Mouse (Mus musculus): ENCODE results near the gene Gm43518. TPM values are rescaled to one million over a fixed set of nuclear protein-coding genes. Genes with fewer than 3 reads are reported as not detected.

The Gm43518 gene
- polyA plus RNA-seq, 1 experiment from 2014 or later = 2.9 TPM

- Histone ChIP-seq H3K27me3 (no peaks in the 10 kb centered on the region), H3K4me1 (peaks cover 71% of the 10 kb centered on the region), H3K4me3 (replicated peaks) (no peak overlapping the region), H3K27ac (peak overlapping the region; percentile 56; the same call in 1 of the 2 replicates), H3K4me2 (no peak overlapping the region), H3K36me3 (no peaks in the 10 kb centered on the region), H3K9ac (no peak overlapping the region), H3K9me3 (replicated peaks) (no peaks in the 10 kb centered on the region)
- ATAC-seq (replicated peaks; ENCODE audit: low FRiP score) = no peak
- WGBS = 70% methylated on average over 9 of the region's 9 CpGs
These were observed 53.5 kb downstream of the Gm43518 start for GRCm38 (mm10) chr5:123980521-123981249.

GRCm38 (mm10) chr5:123981250-123981554 is 54.0 kb downstream of the Gm43518 start:
- no peaks in the 10 kb centered on the region for H3K27me3 ChIP-seq
- H3K4me1 ChIP-seq = peaks cover 70% of the 10 kb centered on the region
- no peak overlapping the region for H3K27ac ChIP-seq
- no peaks in the 10 kb centered on the region for H3K36me3 ChIP-seq
- 79% methylated on average over 6 of the region's 6 CpGs for WGBS
- H3K9ac ChIP-seq = no peak overlapping the region
- H3K4me2 ChIP-seq = no peak overlapping the region
- no peaks in the 10 kb centered on the region for H3K9me3 ChIP-seq (replicated peaks)
- H3K4me3 ChIP-seq (replicated peaks) = no peak overlapping the region
- ATAC-seq (replicated peaks; ENCODE audit: low FRiP score) = no peak

- Histone ChIP-seq H3K27ac (no peak overlapping the region), H3K4me3 (replicated peaks) (no peak overlapping the region), H3K36me3 (no peaks in the 10 kb centered on the region), H3K27me3 (no peaks in the 10 kb centered on the region), H3K4me1 (peaks cover 68% of the 10 kb centered on the region), H3K9me3 (replicated peaks) (no peaks in the 10 kb centered on the region), H3K9ac (no peak overlapping the region), H3K4me2 (no peak overlapping the region)
- ATAC-seq (replicated peaks; ENCODE audit: low FRiP score) = no peak
- WGBS = 74% methylated on average over 11 of the region's 11 CpGs
These were observed 55.6 kb downstream of the Gm43518 start for GRCm38 (mm10) chr5:123982838-123983237.

- Histone ChIP-seq H3K27ac (0 out of 2 replicates have a peak overlapping the region, but pooled peaks have one; percentile 1), H3K4me2 (no peak overlapping the region), H3K4me3 (replicated peaks) (no peak overlapping the region), H3K9ac (no peak overlapping the region), H3K4me1 (peaks cover 68% of the 10 kb centered on the region), H3K27me3 (no peaks in the 10 kb centered on the region), H3K36me3 (0 out of 2 replicates have a peak, but pooled peaks cover 4% of the 10 kb centered on the region), H3K9me3 (replicated peaks) (no peaks in the 10 kb centered on the region)
- ATAC-seq (replicated peaks; ENCODE audit: low FRiP score) = no peak
- 60% methylated on average over 9 of the region's 9 CpGs for WGBS
These were observed 58.2 kb downstream of the Gm43518 start for GRCm38 (mm10) chr5:123985434-123985833.

GRCm38 (mm10) chr5:123986925-123987324 is 59.7 kb downstream of the Gm43518 start:
- no peak overlapping the region for H3K4me3 ChIP-seq (replicated peaks)
- no peak overlapping the region for H3K4me2 ChIP-seq
- H3K36me3 ChIP-seq = peaks cover 4% of the 10 kb centered on the region; the same call in 1 of the 2 replicates
- peak; percentile 44 for ATAC-seq (replicated peaks; ENCODE audit: low FRiP score)
- no peaks in the 10 kb centered on the region for H3K9me3 ChIP-seq (replicated peaks)
- H3K27me3 ChIP-seq = no peaks in the 10 kb centered on the region
- no peak overlapping the region for H3K9ac ChIP-seq
- H3K4me1 ChIP-seq = peaks cover 59% of the 10 kb centered on the region
- WGBS = 23% methylated on average over 2 of the region's 2 CpGs
- peak overlapping the region; percentile 56 for H3K27ac ChIP-seq

DNA sequence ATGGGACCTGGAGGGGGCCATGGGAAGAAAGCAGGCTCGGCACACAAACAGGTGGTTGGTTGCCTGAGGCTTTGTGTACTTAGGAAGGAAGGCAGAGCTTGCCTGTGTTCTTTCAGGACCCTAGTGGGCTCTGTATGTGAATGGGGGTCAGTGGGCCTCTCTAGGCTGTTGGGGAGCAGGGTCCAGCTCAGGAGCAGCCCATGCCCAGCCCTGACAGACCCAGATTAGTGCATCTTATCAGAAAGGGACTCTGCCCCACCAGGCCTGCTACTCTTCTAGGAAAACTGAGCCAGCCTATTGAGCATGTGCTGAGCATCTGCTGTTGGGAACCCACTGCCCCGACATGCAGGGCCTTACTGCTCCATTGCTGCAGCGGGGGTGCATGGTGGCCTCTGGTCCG is 60.3 kb downstream of the Gm43518 start:
- H3K4me3 ChIP-seq (replicated peaks) = no peak overlapping the region
- WGBS = 84% methylated on average over 4 of the region's 4 CpGs
- H3K4me2 ChIP-seq = no peak overlapping the region
- peaks cover 4% of the 10 kb centered on the region; the same call in 1 of the 2 replicates for H3K36me3 ChIP-seq
- H3K27ac ChIP-seq = peak overlapping the region; percentile 56; the same call in 1 of the 2 replicates
- no peaks in the 10 kb centered on the region for H3K27me3 ChIP-seq
- H3K9ac ChIP-seq = no peak overlapping the region
- ATAC-seq (replicated peaks; ENCODE audit: low FRiP score) = no peak
- H3K4me1 ChIP-seq = peaks cover 59% of the 10 kb centered on the region
- no peaks in the 10 kb centered on the region for H3K9me3 ChIP-seq (replicated peaks)

Other genes with a start within 250 kb of the Gm43518 start
- gene Clip1, start 242.8 kb upstream of the Gm43518 start, polyA plus RNA-seq (2015; fragmentation: Nextera tagmentation; extraction: Ambion mirVana) = 34.0 and 34.1 TPM in 2 replicates
- 82.7 and 83.5 TPM in 2 replicates for gene Zcchc8, start 206.3 kb upstream of the Gm43518 start, polyA plus RNA-seq (2015; fragmentation: Nextera tagmentation; extraction: Ambion mirVana)
- gene Rsrc2, start 178.0 kb upstream of the Gm43518 start, polyA plus RNA-seq (2015; fragmentation: Nextera tagmentation; extraction: Ambion mirVana) = 122 and 124 TPM in 2 replicates
- gene Kntc1, start 177.7 kb upstream of the Gm43518 start, polyA plus RNA-seq (2015; fragmentation: Nextera tagmentation; extraction: Ambion mirVana) = 33.0 and 34.1 TPM in 2 replicates
- gene Hcar2, start 61.9 kb upstream of the Gm43518 start, polyA plus RNA-seq (2015; fragmentation: Nextera tagmentation; extraction: Ambion mirVana) = 0.10 TPM in 1 of 2 replicates, not detected in the other
- gene Hcar1, start 47.4 kb upstream of the Gm43518 start, polyA plus RNA-seq (2015; fragmentation: Nextera tagmentation; extraction: Ambion mirVana) = 2.0 TPM in 2 replicates
- 145 and 164 TPM in 2 replicates for gene Denr, start 20.2 kb upstream of the Gm43518 start, polyA plus RNA-seq (2015; fragmentation: Nextera tagmentation; extraction: Ambion mirVana)
- gene Ccdc62, start 3.3 kb downstream of the Gm43518 start, polyA plus RNA-seq (2015; fragmentation: Nextera tagmentation; extraction: Ambion mirVana) = 6.0 and 6.9 TPM in 2 replicates
- 18.2 and 20.0 TPM in 2 replicates for gene Hip1r, start 46.2 kb downstream of the Gm43518 start, polyA plus RNA-seq (2015; fragmentation: Nextera tagmentation; extraction: Ambion mirVana)
- 33.8 and 35.3 TPM in 2 replicates for gene Vps37b, start 104.9 kb downstream of the Gm43518 start, polyA plus RNA-seq (2015; fragmentation: Nextera tagmentation; extraction: Ambion mirVana)
- gene Abcb9, start 168.4 kb downstream of the Gm43518 start, polyA plus RNA-seq (2015; fragmentation: Nextera tagmentation; extraction: Ambion mirVana) = 1.5 and 1.7 TPM in 2 replicates
- 22.5 and 24.7 TPM in 2 replicates for gene Ogfod2, start 184.9 kb downstream of the Gm43518 start, polyA plus RNA-seq (2015; fragmentation: Nextera tagmentation; extraction: Ambion mirVana)
- 101 and 108 TPM in 2 replicates for gene Arl6ip4, start 188.7 kb downstream of the Gm43518 start, polyA plus RNA-seq (2015; fragmentation: Nextera tagmentation; extraction: Ambion mirVana)

Data from kidney, embryonic 15.5 days (tissue).